Mouse (Mus musculus): ENCODE results near the gene AF366264.
"Not testable (repeated sequence)": the region's sequence is repeated elsewhere in the genome, so short reads cannot be mapped to it uniquely, and the experiment has no call there.

DNA sequence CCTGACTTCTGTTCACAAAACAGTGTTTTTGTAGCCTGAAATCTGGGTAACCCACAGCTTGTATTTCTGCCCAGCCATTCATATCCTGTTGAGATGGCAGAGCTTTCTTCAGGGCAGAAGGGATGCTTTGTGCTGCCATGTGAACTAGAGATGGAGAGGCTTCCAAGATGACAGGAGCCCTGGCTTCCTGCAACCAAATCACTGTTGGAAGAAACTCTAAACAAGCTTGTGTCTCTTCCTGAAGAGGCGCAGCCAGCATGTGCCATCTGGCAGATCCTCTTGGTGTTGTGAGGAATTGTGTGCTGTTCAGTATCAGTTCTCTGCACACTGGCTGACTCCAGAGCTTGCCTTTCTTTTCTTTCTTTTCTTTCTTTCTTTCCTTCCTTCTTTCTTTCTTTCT lies 5.1 kb upstream of the AF366264 start:
- not testable (repeated sequence) for TF ChIP-seq CTCF, EP300 (IDR thresholded peaks at IDR 0.05; ENCODE audit: low read depth)

All from liver, embryonic 14.5 days (tissue).